Mouse (Mus musculus): Measurements from ENCODE around the gene Inha.

GRCm38 (mm10) chr1:75490785-75491551, 15.9 kb upstream of the Inha start:
- TF ChIP-seq CTCF (IDR thresholded peaks at IDR 0.05; ENCODE audit: control insufficient read depth, insufficient read depth, insufficient read length) (no peak), USF1 (IDR thresholded peaks at IDR 0.05; ENCODE audit: low read depth) (no peak), CEBPB (IDR thresholded peaks at IDR 0.05; ENCODE audit: low read depth) (no peak), MYOD1 (IDR thresholded peaks at IDR 0.05; ENCODE audit: control insufficient read depth, insufficient read length, low read depth) (no peak), MYOG (IDR thresholded peaks at IDR 0.05; ENCODE audit: control insufficient read depth, extremely low read depth, insufficient read length) (no peak)

Measured in C2C12 (cell line).